Mouse (Mus musculus): Measurements from ENCODE around the gene Psme4. TPM values are rescaled to one million over a fixed set of nuclear protein-coding genes. Genes with fewer than 3 reads are reported as not detected.

Gene Psme4
- polyA plus RNA-seq, 1 experiment: 19.7 TPM

DNA sequence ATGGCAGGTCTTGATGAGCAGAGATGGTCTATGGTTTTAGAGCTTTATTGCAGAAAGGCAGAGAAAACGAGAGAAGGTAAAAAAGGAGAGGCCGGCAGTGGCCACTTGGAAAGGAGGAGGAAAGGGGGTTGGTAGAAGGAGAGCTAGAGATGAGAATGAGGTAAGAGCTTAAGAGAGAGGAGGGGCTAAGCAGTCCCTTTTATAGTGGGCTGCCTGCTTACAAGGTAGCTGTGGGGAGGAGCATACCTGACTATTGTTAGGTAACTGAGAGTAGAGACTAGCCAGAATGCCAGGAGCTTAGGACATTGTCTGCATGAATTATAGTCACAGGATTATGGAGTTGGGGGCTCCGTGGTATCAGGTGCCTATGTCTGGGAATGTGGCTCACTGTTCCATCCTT lies 14.0 kb downstream of the Psme4 start:
- no peak for TF ChIP-seq CTCF (conservative IDR thresholded peaks at IDR 0.05; ENCODE audit: insufficient read depth, insufficient read length, low read depth, low read length)
- no peak for TF ChIP-seq POLR2A (IDR thresholded peaks at IDR 0.05; ENCODE audit: low read depth, low read length)
- no peaks in the 10 kb centered on the region for H3K36me3 ChIP-seq (ENCODE audit: control insufficient read depth, insufficient read depth, low read length)
- H3K4me3 ChIP-seq (ENCODE audit: insufficient read depth, low read depth, low read length): no peak overlapping the region
- H3K4me1 ChIP-seq (ENCODE audit: control insufficient read depth, insufficient read depth, low read length): peaks cover 4% of the 10 kb centered on the region; the same call in 1 of the 2 replicates
- 61% methylated on average over 3 of the region's 3 CpGs for WGBS
- H3K27me3 ChIP-seq (replicated peaks; ENCODE audit: control insufficient read depth, insufficient read depth, low read length): no peaks in the 10 kb centered on the region
- no peak overlapping the region for H3K27ac ChIP-seq (ENCODE audit: insufficient read depth, low read depth, low read length)
- DNase-seq: no peak

DNA sequence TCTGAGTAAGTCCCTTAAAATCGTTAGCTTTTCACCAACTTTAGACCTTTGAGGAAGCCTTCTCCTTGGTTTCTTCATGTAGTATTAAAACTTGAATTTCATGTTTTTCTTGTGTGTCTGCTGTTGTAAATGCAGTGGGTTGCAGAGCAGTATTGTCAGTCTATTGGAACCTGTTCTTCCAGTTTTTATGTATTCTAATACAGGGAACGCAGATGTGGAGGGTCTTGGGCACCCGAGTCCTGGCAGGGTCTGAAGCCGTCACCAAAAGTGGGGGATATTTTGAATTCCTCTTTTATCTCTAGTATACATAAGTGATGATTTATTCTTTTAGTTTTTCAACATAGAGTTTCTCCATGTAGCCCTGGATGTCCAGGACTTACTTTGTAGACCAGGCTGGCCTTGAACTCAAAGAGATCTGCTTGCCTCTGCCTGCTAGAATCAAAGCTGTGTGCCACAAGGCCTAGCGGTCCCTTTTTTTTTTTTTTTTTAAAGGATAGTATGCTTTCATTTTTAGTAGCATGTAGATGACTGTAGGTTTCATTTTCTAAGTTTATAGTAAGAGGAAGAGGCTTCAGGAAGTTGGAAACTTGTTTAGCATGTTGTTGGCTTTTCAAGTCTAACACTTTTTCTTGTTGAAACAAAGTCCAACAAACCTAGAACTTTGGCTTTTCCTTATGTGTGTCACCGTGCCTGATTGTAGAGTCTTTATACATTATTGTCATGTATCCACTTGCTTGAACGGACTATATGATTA lies 14.9 kb downstream of the Psme4 start:
- DNase-seq: no peak
- WGBS: 70% methylated on average over 7 of the region's 7 CpGs
- Histone ChIP-seq H3K27me3 (replicated peaks; ENCODE audit: control insufficient read depth, insufficient read depth, low read length) (no peaks in the 10 kb centered on the region), H3K4me1 (ENCODE audit: control insufficient read depth, insufficient read depth, low read length) (peaks cover 4% of the 10 kb centered on the region; the same call in 1 of the 2 replicates), H3K4me3 (ENCODE audit: insufficient read depth, low read depth, low read length) (no peak overlapping the region), H3K36me3 (ENCODE audit: control insufficient read depth, insufficient read depth, low read length) (no peaks in the 10 kb centered on the region), H3K27ac (ENCODE audit: insufficient read depth, low read depth, low read length) (no peak overlapping the region)
- TF ChIP-seq CTCF (conservative IDR thresholded peaks at IDR 0.05; ENCODE audit: insufficient read depth, insufficient read length, low read depth, low read length): no peak
- TF ChIP-seq POLR2A (IDR thresholded peaks at IDR 0.05; ENCODE audit: low read depth, low read length): no peak

DNA sequence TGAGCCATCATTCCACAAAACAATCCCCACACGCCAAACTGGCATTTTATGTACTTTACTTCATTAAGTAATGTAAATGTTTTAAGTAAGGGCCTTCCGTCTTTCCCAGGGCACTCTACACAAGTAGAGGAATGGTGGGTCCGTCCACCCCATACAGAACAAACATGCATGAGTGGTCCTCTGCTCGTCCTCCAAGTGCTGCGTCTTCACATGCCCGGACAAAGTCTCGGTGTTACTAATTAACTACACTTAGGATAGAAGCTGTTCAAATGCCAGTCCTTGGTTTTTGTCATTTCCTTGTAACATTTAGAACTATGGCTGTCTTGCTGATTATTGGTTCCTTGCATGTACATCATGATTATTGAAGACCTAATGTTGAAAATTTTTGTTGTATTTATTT lies 21.2 kb downstream of the Psme4 start:
- 0 out of 2 replicates have a peak overlapping the region, but pooled peaks have one; percentile 20 for H3K27ac ChIP-seq (ENCODE audit: insufficient read depth, low read depth, low read length)
- no peaks in the 10 kb centered on the region for H3K27me3 ChIP-seq (replicated peaks; ENCODE audit: control insufficient read depth, insufficient read depth, low read length)
- WGBS: 52% methylated on average over 7 of the region's 7 CpGs
- no peak overlapping the region for H3K4me3 ChIP-seq (ENCODE audit: insufficient read depth, low read depth, low read length)
- TF ChIP-seq CTCF (conservative IDR thresholded peaks at IDR 0.05; ENCODE audit: insufficient read depth, insufficient read length, low read depth, low read length) (no peak), POLR2A (IDR thresholded peaks at IDR 0.05; ENCODE audit: low read depth, low read length) (no peak)
- H3K4me1 ChIP-seq (ENCODE audit: control insufficient read depth, insufficient read depth, low read length): no peaks in the 10 kb centered on the region; the same call in 1 of the 2 replicates
- peak; percentile 69 for DNase-seq
- H3K36me3 ChIP-seq (ENCODE audit: control insufficient read depth, insufficient read depth, low read length): no peaks in the 10 kb centered on the region; the same call in 1 of the 2 replicates

DNA sequence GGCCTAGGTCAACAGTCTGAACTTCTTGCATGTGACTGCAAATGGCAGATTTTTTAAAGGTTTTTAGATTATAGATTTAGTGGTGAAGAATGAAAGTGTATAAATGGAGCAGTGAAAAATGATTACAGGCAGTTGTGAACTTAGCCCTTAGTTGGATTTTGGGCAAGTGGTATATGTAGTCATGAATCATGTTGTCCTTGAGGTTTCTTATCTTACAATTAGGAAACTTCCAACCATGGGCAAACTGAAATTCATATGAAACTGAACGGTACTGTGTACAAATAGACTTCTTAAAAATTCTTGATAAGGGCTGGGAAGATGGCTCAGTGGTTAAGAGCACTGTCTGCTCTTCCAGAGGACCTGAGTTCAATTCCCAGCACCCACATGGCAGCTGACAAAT lies 22.2 kb downstream of the Psme4 start:
- WGBS: 90% methylated on average over 1 of the region's 1 CpGs
- DNase-seq: no peak
- no peaks in the 10 kb centered on the region for H3K27me3 ChIP-seq (replicated peaks; ENCODE audit: control insufficient read depth, insufficient read depth, low read length)
- H3K27ac ChIP-seq (ENCODE audit: insufficient read depth, low read depth, low read length): no peak overlapping the region
- TF ChIP-seq POLR2A (IDR thresholded peaks at IDR 0.05; ENCODE audit: low read depth, low read length): no peak
- H3K4me3 ChIP-seq (ENCODE audit: insufficient read depth, low read depth, low read length): no peak overlapping the region
- no peaks in the 10 kb centered on the region; the same call in 1 of the 2 replicates for H3K4me1 ChIP-seq (ENCODE audit: control insufficient read depth, insufficient read depth, low read length)
- no peaks in the 10 kb centered on the region; the same call in 1 of the 2 replicates for H3K36me3 ChIP-seq (ENCODE audit: control insufficient read depth, insufficient read depth, low read length)

DNA sequence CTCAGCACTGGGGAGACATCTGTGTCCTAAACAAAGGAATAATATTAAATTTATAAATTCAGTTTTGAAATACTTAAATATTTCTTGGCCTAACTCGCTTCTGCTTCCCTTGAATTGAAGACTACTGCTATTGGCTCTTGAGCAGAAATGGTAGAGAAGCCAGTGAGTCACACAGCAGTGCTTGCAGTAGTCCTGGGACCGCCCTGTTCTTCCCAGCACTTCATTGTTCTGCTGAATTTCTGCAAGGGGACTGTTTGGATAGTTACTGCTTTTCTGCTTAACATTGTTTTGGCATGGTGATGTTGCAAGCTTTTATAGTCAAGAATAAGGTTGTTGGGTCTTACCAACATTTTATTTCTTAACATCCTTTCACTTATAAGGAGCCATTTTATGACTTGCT lies 25.7 kb downstream of the Psme4 start:
- TF ChIP-seq POLR2A (IDR thresholded peaks at IDR 0.05; ENCODE audit: low read depth, low read length) (no peak), CTCF (conservative IDR thresholded peaks at IDR 0.05; ENCODE audit: insufficient read depth, insufficient read length, low read depth, low read length) (no peak)
- Histone ChIP-seq H3K27me3 (replicated peaks; ENCODE audit: control insufficient read depth, insufficient read depth, low read length) (no peaks in the 10 kb centered on the region), H3K27ac (ENCODE audit: insufficient read depth, low read depth, low read length) (no peak overlapping the region), H3K4me3 (ENCODE audit: insufficient read depth, low read depth, low read length) (no peak overlapping the region), H3K4me1 (ENCODE audit: control insufficient read depth, insufficient read depth, low read length) (no peaks in the 10 kb centered on the region; the same call in 1 of the 2 replicates), H3K36me3 (ENCODE audit: control insufficient read depth, insufficient read depth, low read length) (no peaks in the 10 kb centered on the region; the same call in 1 of the 2 replicates)
- DNase-seq: no peak
- 93% methylated on average over 2 of the region's 2 CpGs for WGBS

DNA sequence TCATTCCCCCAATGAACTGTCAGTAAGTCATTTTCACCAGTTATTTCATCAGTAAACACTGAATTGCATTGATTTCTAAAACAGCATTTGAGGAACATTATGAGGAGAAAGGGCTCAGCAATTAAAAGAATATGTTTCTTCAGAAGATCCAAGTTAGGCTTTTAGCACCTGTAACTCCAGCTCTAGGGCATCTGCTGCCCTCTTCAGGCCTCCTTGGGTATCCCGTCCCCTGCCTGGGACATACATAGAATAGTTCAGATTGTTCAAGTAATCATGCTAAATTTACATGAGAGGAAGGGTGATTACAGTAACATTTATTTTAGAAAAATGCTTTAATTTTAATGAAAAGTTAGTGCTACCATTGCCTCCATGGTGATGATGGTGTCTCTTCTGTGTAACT lies 28.0 kb downstream of the Psme4 start:
- Histone ChIP-seq H3K27me3 (replicated peaks; ENCODE audit: control insufficient read depth, insufficient read depth, low read length) (no peaks in the 10 kb centered on the region), H3K4me3 (ENCODE audit: insufficient read depth, low read depth, low read length) (no peak overlapping the region), H3K27ac (ENCODE audit: insufficient read depth, low read depth, low read length) (no peak overlapping the region), H3K4me1 (ENCODE audit: control insufficient read depth, insufficient read depth, low read length) (no peaks in the 10 kb centered on the region; the same call in 1 of the 2 replicates), H3K36me3 (ENCODE audit: control insufficient read depth, insufficient read depth, low read length) (no peaks in the 10 kb centered on the region; the same call in 1 of the 2 replicates)
- 81% methylated on average over 1 of the region's 1 CpGs for WGBS
- peak; percentile 66 for DNase-seq
- TF ChIP-seq POLR2A (IDR thresholded peaks at IDR 0.05; ENCODE audit: low read depth, low read length): no peak
- TF ChIP-seq CTCF (conservative IDR thresholded peaks at IDR 0.05; ENCODE audit: insufficient read depth, insufficient read length, low read depth, low read length): peak; percentile 85

DNA sequence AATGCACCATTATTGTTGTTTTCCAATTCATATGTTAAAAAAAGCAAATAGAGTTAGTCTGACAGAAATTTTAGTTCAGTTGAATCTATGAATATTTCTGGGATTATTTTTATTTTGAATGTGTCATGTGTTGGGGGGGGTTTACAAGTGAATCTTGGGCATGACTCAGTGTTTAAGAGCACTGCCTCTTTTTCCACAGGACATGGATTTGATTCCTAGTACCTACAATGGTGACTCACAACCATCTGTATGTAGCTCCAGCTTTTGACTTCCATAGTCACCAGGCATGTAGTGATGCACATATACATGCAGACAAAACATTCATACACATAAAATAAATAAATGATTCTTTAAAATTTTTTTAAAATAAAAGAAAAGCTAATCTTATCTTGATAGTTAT lies 28.6 kb downstream of the Psme4 start:
- no peaks in the 10 kb centered on the region; the same call in 1 of the 2 replicates for H3K4me1 ChIP-seq (ENCODE audit: control insufficient read depth, insufficient read depth, low read length)
- H3K4me3 ChIP-seq (ENCODE audit: insufficient read depth, low read depth, low read length): no peak overlapping the region
- H3K27ac ChIP-seq (ENCODE audit: insufficient read depth, low read depth, low read length): no peak overlapping the region
- no peak for DNase-seq
- no peaks in the 10 kb centered on the region; the same call in 1 of the 2 replicates for H3K36me3 ChIP-seq (ENCODE audit: control insufficient read depth, insufficient read depth, low read length)
- H3K27me3 ChIP-seq (replicated peaks; ENCODE audit: control insufficient read depth, insufficient read depth, low read length): no peaks in the 10 kb centered on the region
- no peak for TF ChIP-seq POLR2A (IDR thresholded peaks at IDR 0.05; ENCODE audit: low read depth, low read length)
- no peak for TF ChIP-seq CTCF (conservative IDR thresholded peaks at IDR 0.05; ENCODE audit: insufficient read depth, insufficient read length, low read depth, low read length)
